Mouse (Mus musculus) gonadal fat pad, adult 2 months (tissue): ENCODE results near the gene Mrpl49. TPM values are rescaled to one million over a fixed set of nuclear protein-coding genes. Genes with fewer than 3 reads are reported as not detected.

Source experiments
- DNase-seq: peaks from one replicate; pipeline ENCODE4 v3.0.0-alpha.2; 2012; ENCODE audit warnings: low read depth
- polyA plus RNA-seq: library from polyadenylated mRNA; depleted of rRNA; stranded (reverse); fragments of >200 nt; gene quantifications from 2 replicates; pipeline ENCODE4 v1.2.3, GENCODE M21; 2012; rRNA removed

The Mrpl49 gene
- polyA plus RNA-seq, 1 experiment: 28.3 TPM

GRCm38 (mm10) chr19:6037695-6038094 is 19.9 kb downstream of the Mrpl49 start:
- no peak for DNase-seq

DNA sequence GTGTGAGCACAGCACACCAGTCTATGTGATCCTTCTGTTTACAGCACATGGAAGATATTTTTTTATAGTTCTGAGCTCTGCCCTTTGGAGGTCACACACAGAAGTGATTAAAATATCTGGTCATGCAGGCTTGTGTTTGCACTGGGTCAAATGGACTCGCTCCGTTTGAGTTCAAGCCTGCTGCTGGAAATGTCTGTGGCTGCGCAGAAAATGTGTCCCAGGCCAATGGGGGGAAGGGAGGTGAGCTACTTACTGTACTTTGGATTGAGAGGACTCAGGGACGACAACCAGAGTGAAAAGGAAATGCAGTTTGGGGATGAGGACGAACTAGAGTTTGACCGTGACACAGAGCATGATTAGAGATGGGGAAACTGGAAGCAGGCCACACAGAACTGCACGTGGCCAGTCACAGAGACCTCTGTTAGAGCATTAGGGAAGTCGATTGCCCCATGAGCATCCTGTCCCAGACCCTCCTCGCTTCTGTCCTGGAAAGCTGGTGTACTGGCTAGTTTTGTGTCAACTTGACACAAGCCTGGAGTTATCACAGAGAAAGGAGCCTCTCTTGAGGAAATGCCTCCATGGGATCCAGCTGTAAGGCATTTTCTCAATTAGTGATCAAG is 21.5 kb downstream of the Mrpl49 start:
- no peak for DNase-seq

DNA sequence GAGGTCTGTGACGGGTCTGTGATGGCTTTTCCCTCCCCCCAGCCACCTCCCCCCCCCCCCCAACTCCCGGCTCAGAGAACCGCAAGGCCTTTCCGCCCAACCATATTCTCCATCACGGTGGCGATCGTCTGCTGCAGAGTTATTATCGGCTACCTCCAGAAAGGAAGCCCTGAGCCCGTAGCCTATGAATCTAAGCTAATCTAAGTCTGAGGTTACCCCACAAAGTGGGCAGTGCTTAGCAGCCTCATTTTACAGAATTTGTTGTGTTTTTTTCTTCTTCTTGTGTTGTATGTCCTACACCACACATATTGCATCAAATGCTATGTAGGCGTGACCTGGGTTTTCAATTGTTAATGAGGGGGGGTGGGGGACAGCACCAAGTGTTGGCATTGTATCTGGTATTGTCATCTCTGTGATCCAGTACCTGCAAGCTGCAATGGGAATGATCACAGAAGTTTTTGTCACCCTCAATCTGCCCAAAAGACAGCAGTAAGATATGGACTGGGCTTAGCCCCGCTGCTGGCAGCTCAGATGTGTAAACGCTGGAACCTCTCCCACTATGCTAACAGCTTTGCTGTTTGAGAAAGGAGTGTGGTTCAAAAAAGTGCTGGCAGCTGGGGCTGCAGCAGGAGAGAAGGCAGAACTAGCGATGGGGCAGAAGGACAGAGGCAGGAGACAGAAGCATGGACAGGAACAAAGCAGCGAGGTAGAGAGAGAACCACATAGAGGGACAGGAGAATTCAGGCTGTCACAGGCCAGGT is 26.9 kb downstream of the Mrpl49 start:
- DNase-seq: no peak

GRCm38 (mm10) chr19:6029426-6029825 is 28.2 kb downstream of the Mrpl49 start:
- no peak for DNase-seq

GRCm38 (mm10) chr19:6028991-6029390 is 28.6 kb downstream of the Mrpl49 start:
- DNase-seq: no peak

DNA sequence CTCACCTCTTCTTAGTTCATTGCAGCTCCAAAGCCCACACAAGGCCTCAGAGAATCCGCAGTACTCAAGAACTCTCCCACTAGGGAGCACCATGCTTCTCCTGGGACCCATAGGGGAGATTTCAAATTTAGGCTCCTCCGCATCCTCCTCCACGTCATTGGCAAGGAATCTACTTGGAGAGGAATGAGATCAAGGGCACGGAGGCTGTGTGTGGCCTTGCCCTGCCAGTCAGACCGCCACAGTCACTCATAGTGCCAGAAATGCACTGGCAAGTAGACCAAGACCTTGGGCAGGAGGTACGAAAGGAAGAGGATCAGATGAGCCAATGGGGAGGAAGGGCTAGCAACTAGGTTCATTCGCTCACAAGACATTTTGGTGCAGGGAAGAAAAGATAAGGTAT is 33.7 kb downstream of the Mrpl49 start:
- no peak for DNase-seq

- DNase-seq: no peak
These were observed 34.5 kb downstream of the Mrpl49 start for GRCm38 (mm10) chr19:6023059-6023458.

DNA sequence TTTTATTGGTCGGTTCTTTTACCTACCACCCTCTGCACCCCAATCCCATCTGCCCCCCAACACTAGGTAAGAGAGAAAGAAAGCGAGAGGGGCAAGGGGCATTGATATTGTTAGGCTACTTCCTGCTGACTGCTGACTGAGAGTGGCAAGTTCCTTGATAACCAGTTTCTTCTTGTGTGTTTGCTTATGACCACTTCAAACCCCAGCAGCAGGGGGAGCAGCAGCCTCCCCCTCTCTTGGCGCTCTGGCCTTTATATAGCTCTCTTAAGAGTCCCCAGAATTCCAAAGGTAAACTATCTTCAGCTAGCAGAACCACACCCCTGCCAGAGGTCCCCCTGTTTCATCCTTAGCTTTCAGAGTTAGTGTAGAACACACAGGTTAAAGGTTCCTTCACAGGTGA is 37.3 kb downstream of the Mrpl49 start:
- DNase-seq: no peak

GRCm38 (mm10) chr19:6018142-6019089 is 39.2 kb downstream of the Mrpl49 start:
- no peak for DNase-seq

GRCm38 (mm10) chr19:6016532-6016931 is 41.1 kb downstream of the Mrpl49 start:
- no peak for DNase-seq

DNA sequence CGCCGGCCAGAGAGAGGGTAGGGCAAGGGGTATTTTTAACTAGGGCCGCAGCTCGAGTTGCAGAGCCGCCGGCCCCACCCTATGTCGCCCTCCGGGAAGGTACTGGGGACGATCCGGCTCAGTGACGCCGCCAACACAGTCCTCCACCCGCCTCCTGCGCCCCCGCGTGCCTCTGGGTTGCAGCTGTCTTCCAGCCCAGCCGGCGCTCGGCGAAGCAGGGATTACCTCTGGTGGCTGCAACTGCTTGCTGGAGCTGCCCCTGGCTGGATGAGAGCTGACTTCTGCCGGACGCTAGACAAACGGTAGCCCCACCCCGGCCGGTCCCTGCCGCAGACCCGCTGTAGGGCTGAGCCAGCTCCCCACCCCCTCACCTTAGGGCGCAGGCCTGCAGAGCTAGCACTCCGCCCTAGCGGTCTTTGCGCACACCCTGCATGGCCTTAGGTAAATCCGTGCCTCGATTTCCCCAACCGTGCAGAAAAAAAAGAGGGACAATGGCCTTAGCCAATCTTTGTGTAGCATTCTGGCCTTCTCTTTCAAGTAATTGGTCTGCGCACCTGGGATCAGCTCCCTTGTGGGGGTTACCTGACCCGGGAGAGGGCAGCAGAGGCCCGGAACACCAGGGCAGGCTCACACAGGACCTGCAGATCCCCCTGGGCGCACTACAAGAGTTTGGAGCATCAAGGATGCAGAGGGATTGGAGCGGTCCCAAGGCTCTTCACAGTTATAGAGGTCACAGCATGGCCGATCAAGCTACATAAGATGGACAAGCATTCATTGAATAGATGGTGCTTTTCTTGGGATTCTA is 41.9 kb downstream of the Mrpl49 start, which contains the start of gene Capn1:
TSS of gene Capn1 (minus strand) at position 387 of the 805 bp plus-strand sequence.
- DNase-seq: no peak

GRCm38 (mm10) chr19:6014991-6015510 is 42.5 kb downstream of the Mrpl49 start:
- no peak for DNase-seq

DNA sequence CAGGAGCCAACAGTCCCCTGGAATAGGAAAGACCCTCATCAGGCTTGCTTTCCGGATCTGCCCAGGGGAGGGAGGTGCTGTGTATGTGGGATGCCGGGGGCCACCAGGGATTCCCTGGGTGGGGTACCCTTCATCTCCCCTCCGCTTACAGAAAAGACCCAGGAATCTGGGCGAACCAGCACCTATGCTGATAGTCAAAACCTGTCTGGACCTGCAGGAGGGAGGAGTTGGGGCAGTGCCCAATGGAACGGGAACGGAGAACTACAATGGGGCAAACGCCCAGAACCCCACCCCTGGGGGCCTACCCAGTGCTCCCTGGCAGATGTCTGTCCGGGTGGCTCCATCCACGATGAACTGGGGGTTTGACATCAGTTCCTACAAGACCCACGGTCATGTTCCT is 43.9 kb downstream of the Mrpl49 start:
- DNase-seq: no peak

DNA sequence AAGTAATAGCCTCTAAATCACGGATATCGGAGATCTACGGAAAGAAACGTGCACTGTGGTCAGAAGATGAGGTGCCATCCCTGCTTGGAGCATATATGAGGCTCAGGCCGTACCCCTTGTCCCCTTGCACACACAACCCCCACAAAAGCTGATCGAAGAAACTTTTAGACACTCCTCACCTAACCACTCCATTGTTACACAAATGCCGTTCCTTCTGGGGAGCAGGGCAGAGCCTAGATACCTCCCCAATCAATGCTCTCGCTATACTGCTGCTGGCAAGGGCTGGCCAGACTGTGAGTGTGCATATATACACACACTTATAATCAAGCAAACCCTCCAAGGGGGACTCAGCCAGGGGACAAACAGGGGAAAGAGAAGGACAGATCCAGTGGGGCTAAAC is 48.4 kb downstream of the Mrpl49 start:
- no peak for DNase-seq

- DNase-seq: no peak
These were observed 50.6 kb downstream of the Mrpl49 start for GRCm38 (mm10) chr19:6007013-6007412.

DNA sequence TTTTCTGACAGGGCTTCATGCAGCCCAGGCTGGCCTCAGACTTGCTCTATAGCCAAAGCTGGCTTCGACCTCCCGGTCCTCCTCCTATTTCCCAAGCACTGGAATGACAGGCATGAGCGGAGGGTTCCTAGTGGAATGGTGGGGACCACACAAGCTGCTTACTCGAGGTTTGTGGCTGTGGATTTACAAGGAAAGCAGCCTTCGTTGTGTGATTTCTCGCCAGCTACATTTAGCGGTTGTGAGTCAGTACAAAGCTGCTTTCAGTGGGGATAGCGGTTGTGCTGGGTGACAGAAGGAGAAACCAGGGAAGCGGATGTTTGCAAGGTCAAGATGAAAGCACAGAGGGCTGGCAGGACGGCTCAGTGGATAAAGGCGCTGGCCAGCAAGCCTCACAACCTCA is 52.0 kb downstream of the Mrpl49 start:
- no peak for DNase-seq

Other genes starting within 250 kb of the Mrpl49 start
- gene Frmd8, start 182.5 kb downstream of the Mrpl49 start, polyA plus RNA-seq: 15.1 and 15.9 TPM in 2 replicates
- 17.3 and 25.7 TPM in 2 replicates for gene Slc25a45, start 180.0 kb downstream of the Mrpl49 start, polyA plus RNA-seq
- gene Tigd3, start 163.6 kb downstream of the Mrpl49 start, polyA plus RNA-seq: 0.70 and 0.75 TPM in 2 replicates
- gene Dpf2, start 144.8 kb downstream of the Mrpl49 start, polyA plus RNA-seq: 71.5 and 79.4 TPM in 2 replicates
- 12.9 and 17.6 TPM in 2 replicates for gene Cdc42ep2, start 133.0 kb downstream of the Mrpl49 start, polyA plus RNA-seq
- 29.1 and 43.2 TPM in 2 replicates for gene Pola2, start 93.6 kb downstream of the Mrpl49 start, polyA plus RNA-seq
- gene Slc22a20, start 71.6 kb downstream of the Mrpl49 start, polyA plus RNA-seq: not detected in 2 replicates
- 70.6 and 85.2 TPM in 2 replicates for gene Capn1, start 41.9 kb downstream of the Mrpl49 start, polyA plus RNA-seq
- gene Syvn1, start 11.2 kb downstream of the Mrpl49 start, polyA plus RNA-seq: 55.6 and 104 TPM in 2 replicates
- gene Fau, start 59 bp upstream of the Mrpl49 start, polyA plus RNA-seq: 1,249 and 1,627 TPM in 2 replicates
- gene Znhit2, start 3.4 kb upstream of the Mrpl49 start, polyA plus RNA-seq: 60.6 and 60.9 TPM in 2 replicates
- 98.2 and 115 TPM in 2 replicates for gene Tm7sf2, start 10.6 kb upstream of the Mrpl49 start, polyA plus RNA-seq
- gene Vps51, start 19.4 kb upstream of the Mrpl49 start, polyA plus RNA-seq: 56.9 and 64.6 TPM in 2 replicates
- 1.2 TPM in 1 of 2 replicates, not detected in the other for gene Tmem262, start 22.2 kb upstream of the Mrpl49 start, polyA plus RNA-seq
- 0.20 and 0.23 TPM in 2 replicates for gene Gm28374, start 24.5 kb upstream of the Mrpl49 start, polyA plus RNA-seq
- gene Zfpl1, start 27.2 kb upstream of the Mrpl49 start, polyA plus RNA-seq: 106 and 118 TPM in 2 replicates
- gene Cdca5, start 27.2 kb upstream of the Mrpl49 start, polyA plus RNA-seq: 1.0 TPM in 2 replicates
- 0.37 TPM in 1 of 2 replicates, not detected in the other for gene AC131692.1, start 36.6 kb upstream of the Mrpl49 start, polyA plus RNA-seq
- gene Naaladl1, start 48.0 kb upstream of the Mrpl49 start, polyA plus RNA-seq: 0.06 and 0.12 TPM in 2 replicates
- 25.5 and 26.0 TPM in 2 replicates for gene Sac3d1, start 60.9 kb upstream of the Mrpl49 start, polyA plus RNA-seq
- 27.6 and 31.0 TPM in 2 replicates for gene Snx15, start 70.5 kb upstream of the Mrpl49 start, polyA plus RNA-seq
- gene Batf2, start 83.2 kb upstream of the Mrpl49 start, polyA plus RNA-seq: 2.8 and 2.9 TPM in 2 replicates
- 141 and 162 TPM in 2 replicates for gene Arl2, start 83.8 kb upstream of the Mrpl49 start, polyA plus RNA-seq
- gene Majin, start 126.6 kb upstream of the Mrpl49 start, polyA plus RNA-seq: 0.16 and 0.22 TPM in 2 replicates
- gene Gpha2, start 168.6 kb upstream of the Mrpl49 start, polyA plus RNA-seq: 1.7 and 2.8 TPM in 2 replicates
- 54.3 and 61.5 TPM in 2 replicates for gene Ppp2r5b, start 178.1 kb upstream of the Mrpl49 start, polyA plus RNA-seq
- 23.4 and 25.0 TPM in 2 replicates for gene Atg2a, start 183.9 kb upstream of the Mrpl49 start, polyA plus RNA-seq
- 156 and 198 TPM in 2 replicates for gene Ehd1, start 218.9 kb upstream of the Mrpl49 start, polyA plus RNA-seq
- gene Cdc42bpg, start 248.7 kb upstream of the Mrpl49 start, polyA plus RNA-seq: 16.2 and 16.6 TPM in 2 replicates